Mouse (Mus musculus): ENCODE results near the gene Dyrk3.

Gene Dyrk3

DNA sequence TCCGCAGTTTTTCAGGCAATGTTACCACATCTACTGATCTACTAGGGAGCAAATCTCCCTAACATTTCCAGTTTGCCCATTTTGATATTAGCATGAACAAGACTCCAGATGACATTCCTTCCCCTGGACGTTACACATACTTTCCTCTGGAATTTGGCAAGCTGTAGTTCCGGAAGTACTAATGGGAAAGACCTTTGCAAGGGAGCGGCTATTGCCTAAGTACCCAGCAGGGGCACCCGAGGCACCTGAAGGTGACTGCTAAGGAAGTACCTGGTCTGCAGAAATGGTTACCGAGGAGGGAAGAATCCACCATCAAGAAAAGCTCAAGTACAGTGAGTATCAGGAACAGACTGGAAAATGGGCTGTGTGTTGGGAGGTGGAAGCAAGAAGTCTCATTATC lies 25.6 kb downstream of the Dyrk3 start:
- DNase-seq (ENCODE audit: low spot score), result no peak

GRCm38 (mm10) chr1:131110525-131111106 lies 27.5 kb downstream of the Dyrk3 start:
- no peak for DNase-seq (ENCODE audit: low spot score)

GRCm38 (mm10) chr1:131107575-131108308 lies 30.4 kb downstream of the Dyrk3 start:
- DNase-seq (ENCODE audit: low spot score), result no peak

GRCm38 (mm10) chr1:131103776-131104424 lies 34.2 kb downstream of the Dyrk3 start:
- no peak for DNase-seq (ENCODE audit: low spot score)

- DNase-seq (ENCODE audit: low spot score), result no peak
Measured at GRCm38 (mm10) chr1:131100808-131101207, 37.3 kb downstream of the Dyrk3 start.

DNA sequence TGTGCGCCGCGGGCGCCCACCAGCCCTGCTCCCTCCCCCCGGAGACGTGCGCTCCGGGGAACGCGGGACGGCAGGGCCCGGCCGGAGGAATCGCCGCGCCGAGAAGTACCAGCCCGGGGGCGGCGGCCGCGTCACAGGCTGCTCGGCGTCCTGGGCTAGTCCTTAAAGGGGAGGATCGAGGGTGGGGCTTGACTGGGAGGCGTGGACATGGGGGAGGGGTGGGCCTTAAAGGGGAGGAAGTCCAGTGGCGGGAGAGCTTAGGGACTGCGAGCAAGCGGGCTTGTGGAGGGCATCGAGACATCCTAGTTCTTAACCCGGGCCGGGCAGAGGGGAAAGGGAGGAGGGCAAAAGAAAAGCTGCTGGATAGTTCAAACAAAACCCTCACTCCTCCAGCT lies 40.4 kb downstream of the Dyrk3 start, which contains the start of gene Mapkapk2:
Gene Mapkapk2 (minus strand): TSS at position 127 of the 395 bp plus-strand sequence.
- DNase-seq (ENCODE audit: low spot score), result peak; percentile 75

GRCm38 (mm10) chr1:131096803-131097699 lies 41.1 kb downstream of the Dyrk3 start:
- no peak for DNase-seq (ENCODE audit: low spot score)

GRCm38 (mm10) chr1:131096132-131096695 lies 41.9 kb downstream of the Dyrk3 start:
- DNase-seq (ENCODE audit: low spot score), result no peak

GRCm38 (mm10) chr1:131095574-131095973 lies 42.6 kb downstream of the Dyrk3 start:
- no peak for DNase-seq (ENCODE audit: low spot score)

DNA sequence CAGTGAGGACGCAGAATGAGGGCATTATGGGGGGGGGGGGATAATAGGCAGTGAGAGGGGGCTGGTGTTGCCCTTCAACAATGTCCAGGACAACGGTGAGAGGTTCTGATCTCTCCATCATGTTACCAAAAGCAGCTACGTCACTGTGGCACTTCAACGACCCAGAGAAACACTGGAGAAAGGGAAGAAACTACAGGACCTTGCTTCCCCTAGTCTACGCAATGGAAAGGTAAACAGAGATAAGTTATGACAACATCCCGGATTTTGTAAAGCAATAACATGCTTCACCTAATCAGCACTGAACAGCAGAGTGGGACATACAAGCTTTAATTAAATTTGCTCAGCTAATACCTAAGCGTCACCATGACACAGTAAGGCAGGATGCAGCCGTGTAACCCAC lies 44.3 kb downstream of the Dyrk3 start:
- no peak for DNase-seq (ENCODE audit: low spot score)

DNA sequence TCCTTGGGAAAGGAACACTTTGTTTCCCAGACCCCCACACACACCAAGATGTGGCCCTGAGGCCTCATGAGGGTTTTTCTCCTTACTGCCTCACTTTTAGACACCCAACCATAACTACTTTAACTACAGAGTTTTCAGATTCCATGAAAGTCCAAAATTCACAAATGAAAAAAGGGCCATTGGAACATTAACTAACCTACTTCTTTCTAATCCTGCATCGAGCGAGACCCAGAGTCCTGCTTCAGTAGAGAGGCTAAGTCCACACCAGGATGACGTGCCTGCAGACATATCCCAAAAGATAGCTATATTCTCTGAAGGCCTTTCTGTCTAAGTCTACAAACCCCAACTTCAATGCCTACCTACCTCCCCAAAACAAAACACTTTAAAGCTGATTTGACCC lies 45.3 kb downstream of the Dyrk3 start:
- DNase-seq (ENCODE audit: low spot score), result no peak

GRCm38 (mm10) chr1:131092173-131092572 lies 46.0 kb downstream of the Dyrk3 start:
- no peak for DNase-seq (ENCODE audit: low spot score)

- no peak for DNase-seq (ENCODE audit: low spot score)
Measured at GRCm38 (mm10) chr1:131091481-131091880, 46.7 kb downstream of the Dyrk3 start.

- DNase-seq (ENCODE audit: low spot score), result no peak
Measured at GRCm38 (mm10) chr1:131090877-131091276, 47.3 kb downstream of the Dyrk3 start.

- no peak for DNase-seq (ENCODE audit: low spot score)
Measured at GRCm38 (mm10) chr1:131090261-131090660, 47.9 kb downstream of the Dyrk3 start.

DNA sequence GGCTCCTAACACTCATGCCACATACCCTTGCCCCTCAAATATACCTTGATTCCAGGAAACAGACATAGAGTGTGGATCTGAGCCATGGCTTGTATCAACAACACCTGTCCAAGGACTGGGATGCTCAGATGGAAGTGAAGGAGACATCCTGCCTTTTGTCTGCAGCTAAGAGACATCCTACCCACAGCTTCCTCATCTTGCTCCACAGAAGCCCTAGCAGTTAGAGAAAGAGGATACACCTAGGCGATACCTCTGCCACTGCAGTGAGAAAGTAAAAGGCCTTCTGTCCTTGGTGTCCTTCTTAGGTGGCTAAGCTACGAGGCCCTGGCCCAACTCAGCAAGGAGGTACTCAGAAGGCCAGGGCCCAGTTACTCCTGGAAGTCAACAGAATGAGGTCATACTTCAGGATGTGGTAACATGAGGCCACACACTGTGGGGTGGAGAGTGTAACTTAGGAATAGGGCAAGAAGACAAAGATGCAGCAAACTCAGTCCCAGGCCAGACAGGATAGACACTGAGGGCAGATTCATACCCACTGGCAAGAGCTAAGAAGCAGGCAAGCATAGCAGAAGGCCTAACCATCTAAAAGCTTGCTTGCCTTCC lies 48.5 kb downstream of the Dyrk3 start:
- no peak for DNase-seq (ENCODE audit: low spot score)

DNA sequence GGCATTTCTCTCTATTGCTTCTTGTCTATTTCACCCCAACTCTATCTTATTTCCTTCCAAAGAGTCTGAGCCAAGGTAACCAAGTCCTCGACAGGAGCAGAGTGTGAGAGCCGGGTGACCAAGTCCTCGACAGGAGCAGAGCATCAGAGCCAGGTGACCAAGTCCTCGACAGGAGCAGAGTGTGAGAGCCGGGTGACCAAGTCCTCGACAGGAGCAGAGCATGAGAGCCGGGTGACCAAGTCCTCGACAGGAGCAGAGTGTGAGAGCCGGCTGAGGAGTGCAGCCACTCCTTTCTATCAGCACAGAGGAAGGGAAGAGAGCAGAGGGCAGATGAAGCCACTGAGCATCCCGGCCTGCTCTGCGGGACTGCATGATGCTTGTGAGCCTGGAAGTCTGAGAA lies 49.6 kb downstream of the Dyrk3 start:
- no peak for DNase-seq (ENCODE audit: low spot score)

DNA sequence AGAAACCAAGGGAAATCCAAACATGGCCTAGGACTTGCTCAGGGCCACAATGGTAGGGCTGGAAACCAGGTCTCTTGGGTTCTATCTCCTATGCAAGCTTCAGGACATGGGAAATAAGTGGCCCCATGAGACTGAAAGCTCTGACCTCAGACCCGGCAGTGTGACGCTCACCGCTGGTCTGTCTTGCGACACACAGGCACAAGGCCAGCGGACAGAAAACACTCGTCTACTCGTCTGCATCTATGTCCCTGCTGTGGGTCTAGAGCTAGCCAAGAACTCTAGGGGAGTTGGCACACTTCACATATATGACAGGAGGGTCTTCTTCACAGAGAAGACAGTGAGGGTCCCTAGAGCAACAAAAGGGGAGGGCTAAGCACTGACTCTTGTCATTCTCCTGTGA lies 51.2 kb downstream of the Dyrk3 start:
- no peak for DNase-seq (ENCODE audit: low spot score)

DNA sequence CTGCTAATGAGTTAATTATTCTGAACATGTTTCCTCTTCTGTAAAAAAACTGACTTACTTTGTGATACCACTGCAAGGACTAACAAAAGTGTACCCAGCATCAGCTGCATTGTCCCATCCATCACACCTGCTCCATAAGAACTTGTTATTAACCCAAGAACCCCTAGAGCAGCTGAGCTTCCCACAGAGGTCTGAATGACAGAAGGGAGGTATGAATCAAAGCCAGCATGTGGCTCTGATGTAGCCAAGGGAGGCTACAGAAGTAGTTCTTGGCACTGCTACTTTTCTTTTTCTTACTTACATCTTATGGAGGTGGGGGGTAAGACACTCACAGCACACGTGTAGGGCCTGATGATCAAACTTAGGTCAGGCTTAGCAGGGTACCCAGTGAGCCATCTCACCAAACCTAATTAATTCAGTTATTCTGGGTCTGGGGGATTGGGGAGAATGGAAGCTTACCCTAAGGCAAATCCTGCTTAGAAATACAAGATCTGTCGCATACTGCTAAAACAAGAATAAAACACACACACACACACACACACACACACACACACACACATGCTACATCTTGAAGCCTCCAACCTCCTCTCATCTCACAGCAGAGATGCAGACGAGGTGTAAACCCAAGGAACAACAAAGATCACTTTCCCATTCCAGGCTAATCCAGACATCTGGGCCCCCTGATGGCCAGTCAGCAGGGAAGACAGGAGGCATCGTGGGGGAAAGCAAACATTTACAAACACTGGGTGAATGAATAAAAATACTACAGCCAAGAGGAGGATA lies 52.0 kb downstream of the Dyrk3 start:
- no peak for DNase-seq (ENCODE audit: low spot score)

DNA sequence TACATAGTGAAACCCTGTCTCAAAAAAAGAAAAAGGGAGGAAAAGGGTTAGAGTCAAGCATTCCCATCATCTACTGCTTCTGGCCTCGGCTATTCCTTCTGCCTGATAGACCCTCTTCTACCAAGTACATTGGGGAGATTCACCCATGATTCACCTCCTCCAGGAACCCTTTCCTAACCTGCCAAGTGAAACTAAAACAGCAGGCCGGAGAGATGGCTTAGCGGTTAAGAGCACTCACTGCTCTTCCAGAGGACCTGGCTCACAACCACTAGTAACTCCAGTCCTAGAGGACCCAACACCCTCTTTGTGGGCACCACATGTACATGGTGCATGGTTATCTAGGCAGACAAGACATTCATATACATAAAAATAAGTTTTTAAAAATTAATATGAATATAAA lies 52.9 kb downstream of the Dyrk3 start:
- no peak for DNase-seq (ENCODE audit: low spot score)

GRCm38 (mm10) chr1:131084289-131084688 lies 53.9 kb downstream of the Dyrk3 start:
- DNase-seq (ENCODE audit: low spot score), result no peak

Measured in spleen, adult 12 weeks (tissue).